Mouse (Mus musculus) regulatory T cell (primary cell): ENCODE results near the gene Hmgcl.

Source experiments
- in situ Hi-C: fragments of 300-600 bp; cut with MboI, MseI; formaldehyde crosslinking; loops from one replicate; pipeline ENCODE4 v1.15.1; 2025; ENCODE audit warnings: high pct_unique_total_duplicates

Gene Hmgcl

DNA sequence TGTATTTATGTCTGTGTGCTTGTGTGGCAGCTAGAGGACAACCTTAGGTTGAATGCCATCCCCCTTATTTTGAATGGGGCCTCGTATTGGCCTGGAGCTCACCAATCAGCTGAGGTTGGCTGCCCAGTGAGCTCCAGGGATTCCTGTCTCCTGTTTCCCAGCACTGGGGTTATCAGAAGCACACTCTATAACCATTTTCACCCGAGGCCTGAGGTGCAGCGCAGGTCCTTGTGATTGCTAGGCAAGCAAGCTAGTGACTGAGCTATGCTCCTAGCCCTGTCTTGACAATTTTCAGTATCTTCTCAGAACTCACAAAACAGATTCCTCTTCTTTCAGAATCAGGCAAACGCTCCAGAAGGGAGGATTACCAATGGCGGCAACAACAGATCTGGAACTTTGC lies 38.3 kb downstream of the Hmgcl start:
- in situ Hi-C loops: loop anchor here (5.0 kb wide), 1 partner anchor 68 kb away; the partner anchor contains the start of gene Rpl11

DNA sequence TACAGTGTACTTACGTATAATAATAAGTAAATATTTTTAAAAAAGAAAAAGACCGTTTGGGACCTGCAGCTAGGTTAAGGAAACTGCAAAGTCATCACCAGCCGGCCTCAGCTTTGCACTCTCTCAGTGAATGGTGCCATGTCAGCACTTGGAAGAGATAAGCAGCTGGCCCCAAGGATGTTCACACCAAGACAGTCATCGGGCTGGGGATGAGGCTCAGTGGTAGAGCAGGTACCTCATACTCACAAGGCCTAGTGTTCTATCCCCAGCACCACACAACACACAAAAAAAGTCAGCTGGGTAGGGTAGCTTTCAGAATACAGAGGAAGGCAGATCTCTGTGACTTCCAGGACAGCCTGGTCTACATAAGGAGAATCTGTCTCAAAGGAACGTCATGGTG lies 38.9 kb downstream of the Hmgcl start:
- in situ Hi-C loops: no loop called here

DNA sequence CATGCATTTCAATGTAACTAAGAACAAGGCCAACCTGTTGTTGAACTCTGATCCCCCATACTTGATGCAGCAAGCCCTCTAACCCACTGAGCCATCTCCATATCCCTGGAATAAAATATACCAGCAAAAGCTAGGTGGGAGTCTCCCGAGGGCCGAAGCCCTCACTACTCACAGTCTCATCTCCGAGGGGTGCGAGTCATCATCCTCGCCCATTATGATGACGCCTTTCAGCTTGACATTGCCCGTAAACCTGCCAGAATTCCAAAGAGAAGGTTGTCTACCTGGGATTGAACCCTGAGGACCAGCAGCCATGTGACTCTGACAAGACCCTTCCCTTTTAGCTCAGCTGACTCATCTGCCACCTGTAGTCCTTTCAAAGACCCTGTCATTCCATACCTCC lies 39.5 kb downstream of the Hmgcl start:
- in situ Hi-C loops: no loop called here

DNA sequence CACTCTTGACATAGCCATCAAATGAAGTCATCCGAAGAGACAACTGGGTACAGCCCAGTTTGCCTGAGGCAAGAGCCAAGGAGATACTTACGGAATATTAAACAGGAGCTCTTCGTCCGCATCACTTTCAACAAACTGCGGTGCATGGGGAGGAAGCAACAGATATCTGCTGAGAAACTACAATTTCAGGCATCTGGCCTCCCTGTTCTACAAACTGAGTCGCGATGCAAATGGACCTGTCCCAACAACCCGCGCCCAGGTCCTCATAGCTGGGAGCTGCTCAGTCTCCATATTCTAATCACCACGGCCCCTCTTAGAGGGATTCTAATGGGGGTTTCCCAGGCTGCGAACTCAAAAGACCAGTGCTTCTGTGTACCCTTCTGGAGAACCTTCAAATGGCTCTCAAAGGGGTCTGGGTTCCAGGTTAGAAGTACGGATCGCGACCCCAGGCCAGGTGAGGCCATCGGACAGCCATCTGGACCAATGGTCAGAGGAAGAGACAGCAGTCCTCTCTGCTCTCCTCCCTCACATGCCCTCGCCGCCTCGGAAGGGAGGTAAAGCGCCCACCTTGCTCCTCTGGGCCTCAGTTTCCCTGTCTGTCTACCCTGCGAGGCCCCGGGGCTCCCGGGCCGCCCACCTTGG lies 40.2 kb downstream of the Hmgcl start:
- in situ Hi-C loops: no loop called here

DNA sequence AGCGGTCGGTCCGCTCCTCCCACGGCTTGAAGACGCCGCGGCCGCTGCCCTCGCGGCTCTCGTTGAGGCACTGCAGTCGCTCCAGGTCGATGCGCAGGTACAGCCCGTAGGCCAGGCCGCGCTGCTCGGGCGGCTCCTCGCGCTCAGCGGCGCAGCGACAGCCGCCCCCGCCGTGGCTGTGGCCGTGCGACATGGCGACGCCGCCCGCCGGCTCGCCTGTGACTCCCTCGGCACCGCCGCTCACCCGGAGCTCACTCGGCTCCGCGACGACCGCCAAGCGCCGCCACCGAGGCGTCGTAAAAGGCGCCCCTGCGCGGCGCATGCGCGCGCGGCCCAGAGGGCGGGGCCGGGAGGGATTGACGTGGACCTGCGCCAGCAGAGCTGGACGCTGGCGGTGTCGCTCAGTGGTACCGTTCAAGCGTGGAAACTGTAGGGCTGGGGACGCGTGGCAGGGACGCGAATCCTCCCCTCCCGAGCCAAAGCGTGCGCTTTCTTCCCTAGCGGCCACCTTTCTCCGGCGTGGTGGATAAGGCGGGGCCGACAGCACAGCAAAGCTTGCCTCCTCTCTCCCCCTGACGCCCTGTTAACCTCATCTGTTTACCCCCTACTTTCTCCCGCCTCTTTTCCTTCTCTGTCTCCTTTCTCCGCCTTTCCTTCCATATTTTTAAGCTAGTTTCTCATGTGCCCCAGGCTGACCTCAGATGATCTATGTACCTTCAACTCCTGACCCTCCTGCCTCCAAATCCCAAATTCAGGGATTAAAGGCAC lies 40.9 kb downstream of the Hmgcl start, which contains the start of gene Pithd1:
TSS of gene Pithd1 (minus strand) at position 322 of the 768 bp plus-strand sequence.
- in situ Hi-C loops: no loop called here

DNA sequence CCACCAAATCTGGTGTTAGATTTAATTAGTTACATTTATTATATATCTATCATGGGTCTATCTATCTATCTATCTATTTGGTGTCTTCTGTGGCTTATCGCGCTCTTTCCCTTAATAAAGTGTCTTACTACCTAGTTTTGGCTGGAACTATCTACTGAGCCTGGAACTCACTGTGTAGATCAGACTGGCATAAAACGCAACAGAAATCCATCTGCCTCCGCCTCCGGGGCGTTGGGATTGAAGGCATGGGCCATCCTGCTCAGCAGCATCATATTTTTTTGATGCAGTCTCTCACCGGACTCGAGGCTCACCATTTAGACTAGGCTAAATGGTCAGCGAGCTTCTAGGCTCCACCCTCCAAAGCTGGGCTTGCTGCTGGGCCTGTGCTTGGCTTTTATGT lies 41.5 kb downstream of the Hmgcl start:
- in situ Hi-C loops: no loop called here

DNA sequence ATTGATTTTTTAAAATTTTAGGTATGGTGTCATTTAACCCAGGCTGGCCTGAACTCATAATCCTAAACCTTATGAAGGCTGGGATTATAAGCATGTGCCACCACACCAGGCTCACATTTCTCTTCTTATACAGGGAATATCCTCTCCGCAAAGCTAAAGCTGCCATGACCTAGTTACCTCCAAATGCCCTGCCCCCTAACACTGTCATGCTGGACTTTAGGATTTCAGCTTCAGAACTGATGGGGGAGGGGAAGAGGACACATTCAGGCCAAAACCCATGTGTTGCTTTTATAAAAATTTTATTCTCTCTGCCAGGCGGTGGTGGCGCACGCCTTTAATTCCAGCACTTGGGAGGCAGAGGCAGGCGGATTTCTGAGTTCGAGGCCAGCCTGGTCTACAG lies 47.7 kb downstream of the Hmgcl start:
- in situ Hi-C loops: no loop called here

DNA sequence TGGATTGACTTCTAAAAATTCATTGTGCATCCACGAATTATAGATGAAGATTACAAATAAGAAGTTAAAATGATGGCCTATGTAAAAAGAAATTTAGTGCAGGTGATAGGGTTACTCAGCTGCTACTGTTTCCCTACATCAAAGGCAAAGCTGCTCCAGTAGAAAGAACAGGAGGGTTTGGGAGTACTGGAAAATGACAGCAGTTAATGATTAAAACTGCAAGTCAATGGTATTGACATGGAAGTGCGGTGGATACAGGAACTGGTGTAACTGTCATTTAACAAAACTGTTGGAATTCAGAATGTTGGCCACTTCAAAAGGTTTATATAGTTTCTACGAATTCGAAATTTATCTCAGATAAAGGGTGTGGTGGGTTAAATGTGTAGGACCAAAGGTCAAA lies 48.9 kb downstream of the Hmgcl start:
- in situ Hi-C loops: no loop called here

DNA sequence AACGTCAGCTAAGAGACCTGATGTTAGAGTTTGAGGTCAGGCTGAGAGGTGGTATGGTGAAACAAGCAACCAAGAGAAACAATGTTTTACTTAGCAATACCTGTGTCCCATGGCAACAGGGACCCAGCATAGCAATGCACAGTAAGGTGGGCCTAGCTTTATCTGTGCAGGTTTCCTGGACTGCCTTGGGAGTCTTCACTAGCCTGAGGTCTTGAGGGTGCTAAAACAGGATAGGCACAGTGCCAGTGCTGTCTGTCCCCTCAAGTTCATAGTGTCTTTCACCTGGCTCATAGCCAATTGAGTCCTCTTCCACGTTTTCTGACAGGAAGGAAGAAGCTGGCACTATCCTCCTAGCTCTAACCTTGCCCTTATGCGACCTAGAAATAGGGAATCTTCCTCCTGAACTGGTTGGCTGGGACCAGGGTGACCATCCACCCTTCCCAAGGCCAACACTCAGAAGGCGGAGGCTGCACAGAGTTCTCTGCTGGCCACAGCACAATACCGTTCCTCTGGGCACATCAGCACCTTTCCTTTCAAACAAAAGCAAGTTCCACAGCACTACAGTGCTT lies 57.9 kb downstream of the Hmgcl start:
- in situ Hi-C loops: loop anchor here (25.0 kb wide), 1 partner anchor 1583 kb away; the partner anchor contains the start of gene Usp48

DNA sequence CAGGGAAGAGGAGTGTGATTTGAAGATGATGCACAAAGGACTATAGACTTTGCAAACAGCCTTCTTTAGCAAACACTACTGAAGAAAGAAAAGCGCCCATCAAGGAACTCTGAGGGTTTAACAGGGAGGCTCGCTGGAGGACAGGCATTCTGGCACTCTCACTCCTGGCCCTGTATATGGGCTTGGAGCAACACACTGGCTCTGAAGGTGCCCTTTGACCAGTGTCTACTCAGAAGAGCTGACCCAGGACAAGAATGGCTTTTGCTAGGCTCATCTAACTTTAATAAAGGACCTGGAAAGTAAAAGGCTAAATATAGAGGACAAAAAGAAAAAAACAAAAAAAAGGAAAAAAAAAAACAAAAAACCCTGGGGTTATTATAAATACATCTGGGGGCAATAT lies 58.7 kb downstream of the Hmgcl start:
- in situ Hi-C loops: loop anchor here (25.0 kb wide), 1 partner anchor 1582 kb away; the partner anchor contains the start of gene Usp48

DNA sequence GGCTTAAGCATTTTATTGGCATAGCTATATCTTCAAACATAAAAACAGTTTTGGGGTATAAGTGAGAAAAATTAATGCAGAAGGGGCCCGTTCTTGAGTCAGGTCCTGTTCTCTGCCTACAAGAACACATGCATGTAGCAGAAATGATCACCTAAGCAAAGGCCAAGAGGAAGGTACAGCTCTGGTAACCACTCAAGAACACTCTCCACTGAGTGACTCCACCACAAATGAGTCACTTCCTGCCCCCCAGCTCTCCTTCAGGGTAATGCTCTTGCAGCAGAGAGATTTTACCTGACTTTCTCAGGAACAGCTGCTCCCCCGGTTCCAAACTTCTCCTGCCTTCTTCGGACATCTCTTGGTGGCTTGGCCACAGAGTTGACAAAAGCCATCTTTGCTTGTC lies 60.6 kb downstream of the Hmgcl start:
- in situ Hi-C loops: loop anchor here (25.0 kb wide), 1 partner anchor 1580 kb away; the partner anchor contains the start of gene Usp48

DNA sequence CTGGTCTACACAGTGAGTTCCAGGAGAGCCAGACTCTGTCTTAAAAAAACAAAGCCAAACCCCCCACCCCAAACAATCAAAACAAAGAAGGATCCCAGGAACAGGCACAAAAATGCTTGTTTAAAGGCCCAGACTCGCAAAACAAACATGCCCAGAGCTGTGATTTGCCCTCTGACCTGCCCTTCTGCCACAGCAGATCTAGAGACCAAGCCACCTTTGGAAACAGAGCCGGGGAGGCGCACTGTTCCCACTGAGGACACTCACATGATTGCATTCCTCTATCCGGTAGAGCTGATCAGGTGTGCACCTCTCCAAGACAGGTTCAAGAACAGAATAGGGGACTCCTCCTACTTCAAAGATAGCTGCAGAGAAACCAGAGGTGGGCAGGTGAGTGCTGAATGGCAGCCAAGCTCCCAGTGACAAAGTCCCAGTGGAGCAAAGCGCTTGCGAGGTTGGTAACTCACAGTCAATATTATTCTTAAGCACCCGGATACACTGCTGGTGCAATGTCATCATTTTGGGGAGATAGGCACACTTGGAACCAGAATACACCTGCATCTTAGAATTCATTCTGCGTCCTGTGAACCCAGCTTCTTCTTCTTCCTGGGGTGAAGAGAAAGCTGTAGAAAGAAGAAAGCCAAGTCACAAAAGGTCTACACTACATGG lies 62.7 kb downstream of the Hmgcl start:
- in situ Hi-C loops: loop anchor here (25.0 kb wide), 1 partner anchor 1578 kb away; the partner anchor contains the start of gene Usp48

DNA sequence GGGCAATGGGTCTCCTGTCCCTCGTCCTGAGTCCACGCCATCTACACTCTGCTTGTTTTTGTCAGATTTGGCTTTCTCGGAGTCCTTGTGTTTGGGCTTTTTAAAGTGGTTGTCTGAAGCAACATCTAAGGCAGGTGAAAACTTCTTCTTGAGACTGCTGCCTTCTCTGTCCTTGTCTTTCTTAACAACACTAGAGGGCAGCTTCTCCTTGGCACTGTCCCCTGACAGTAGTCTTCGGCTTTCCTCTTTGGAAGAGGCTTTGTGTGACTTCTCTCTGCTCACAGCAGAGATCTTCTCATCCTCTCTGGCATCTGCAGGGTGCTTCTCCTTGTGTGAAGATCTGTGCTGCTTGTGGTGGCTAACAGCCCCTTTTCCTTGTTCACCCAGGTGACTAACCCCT lies 64.3 kb downstream of the Hmgcl start:
- in situ Hi-C loops: loop anchor here (25.0 kb wide), 1 partner anchor 1577 kb away; the partner anchor contains the start of gene Usp48
